Mouse (Mus musculus): Measurements from ENCODE around the gene Ly6g6e. TPM values are rescaled to one million over a fixed set of nuclear protein-coding genes. Genes with fewer than 3 reads are reported as not detected.

Gene Ly6g6e
- total and polyA plus RNA-seq, 2 experiments from 2014 or later, result 0.38 to 2.9 TPM

DNA sequence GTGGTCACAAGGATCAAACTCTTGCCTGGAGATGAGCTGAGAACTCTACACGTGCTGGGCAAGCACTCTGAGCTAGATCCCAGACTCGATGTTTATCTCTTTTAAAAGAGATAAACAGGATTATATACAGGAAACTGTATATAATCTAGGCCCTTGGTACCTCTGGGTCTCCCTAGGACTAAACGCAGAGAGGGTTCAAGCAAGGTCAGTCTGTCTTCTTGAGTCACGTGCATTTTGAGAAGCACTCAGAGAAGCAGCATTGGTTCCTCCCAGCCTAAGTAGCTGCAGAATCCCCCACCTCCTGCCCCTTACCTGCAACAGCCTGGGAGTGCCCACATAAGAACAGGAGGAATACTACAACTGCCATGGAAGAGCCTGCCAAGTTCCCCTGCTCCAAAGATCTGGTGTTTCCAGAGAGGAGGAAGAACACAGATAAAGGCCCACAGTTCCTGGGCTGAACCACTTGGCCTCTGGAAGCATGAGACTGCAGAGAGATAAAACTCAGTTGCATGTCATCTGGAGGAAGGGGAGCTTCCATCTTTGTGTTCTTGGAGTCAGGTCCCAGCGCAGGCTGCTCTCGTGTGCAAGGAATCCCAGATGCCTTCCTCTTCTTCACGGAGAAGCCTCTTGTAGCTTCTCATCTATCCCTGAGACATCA, 8.6 kb downstream of the Ly6g6e start, which contains the start of gene Ly6g6f:
Gene Ly6g6f (minus strand): TSS at position 403 of the 658 bp plus-strand sequence.
- Histone ChIP-seq H3K9me3 (ENCODE audit: low read length) (no peaks in the 10 kb centered on the region), H3K4me1 (ENCODE audit: insufficient read depth) (peaks cover 3% of the 10 kb centered on the region; the same call in 1 of the 2 replicates), H3K27me3 (ENCODE audit: insufficient read depth, low read length) (no peaks in the 10 kb centered on the region), H3K4me2 (ENCODE audit: low read depth) (no peak within 1 kb of the TSS), H3K36me3 (ENCODE audit: insufficient read depth) (no peaks in the 10 kb centered on the region), H3K9ac (no peak within 1 kb of the TSS), H3K27ac (ENCODE audit: low read depth, low read length) (no peak within 1 kb of the TSS), H3K4me3 (ENCODE audit: low read depth, low read length) (no peak within 1 kb of the TSS)
- 84% methylated on average over 7 of the region's 7 CpGs for WGBS
- no peak for ATAC-seq
- DNase-seq, result no peak
- no peak for TF ChIP-seq CTCF (IDR thresholded peaks at IDR 0.05; ENCODE audit: low read depth)

GRCm38 (mm10) chr17:35088151-35088550, 11.4 kb downstream of the Ly6g6e start:
- TF ChIP-seq CTCF (IDR thresholded peaks at IDR 0.05; ENCODE audit: low read depth), result peak; percentile 63
- DNase-seq, result peak; percentile 43
- Histone ChIP-seq H3K9me3 (ENCODE audit: low read length) (no peaks in the 10 kb centered on the region), H3K9ac (no peak overlapping the region), H3K4me3 (ENCODE audit: low read depth, low read length) (no peak overlapping the region), H3K27ac (ENCODE audit: low read depth, low read length) (0 out of 2 replicates have a peak overlapping the region, but pooled peaks have one; percentile 1), H3K36me3 (ENCODE audit: insufficient read depth) (peaks cover 17% of the 10 kb centered on the region), H3K4me1 (ENCODE audit: insufficient read depth) (peaks cover 3% of the 10 kb centered on the region; the same call in 1 of the 2 replicates), H3K4me2 (ENCODE audit: low read depth) (no peak overlapping the region), H3K27me3 (ENCODE audit: insufficient read depth, low read length) (no peaks in the 10 kb centered on the region)
- WGBS, result 51% methylated on average over 2 of the region's 2 CpGs
- no peak; the same call in 1 of the 2 replicates for ATAC-seq

DNA sequence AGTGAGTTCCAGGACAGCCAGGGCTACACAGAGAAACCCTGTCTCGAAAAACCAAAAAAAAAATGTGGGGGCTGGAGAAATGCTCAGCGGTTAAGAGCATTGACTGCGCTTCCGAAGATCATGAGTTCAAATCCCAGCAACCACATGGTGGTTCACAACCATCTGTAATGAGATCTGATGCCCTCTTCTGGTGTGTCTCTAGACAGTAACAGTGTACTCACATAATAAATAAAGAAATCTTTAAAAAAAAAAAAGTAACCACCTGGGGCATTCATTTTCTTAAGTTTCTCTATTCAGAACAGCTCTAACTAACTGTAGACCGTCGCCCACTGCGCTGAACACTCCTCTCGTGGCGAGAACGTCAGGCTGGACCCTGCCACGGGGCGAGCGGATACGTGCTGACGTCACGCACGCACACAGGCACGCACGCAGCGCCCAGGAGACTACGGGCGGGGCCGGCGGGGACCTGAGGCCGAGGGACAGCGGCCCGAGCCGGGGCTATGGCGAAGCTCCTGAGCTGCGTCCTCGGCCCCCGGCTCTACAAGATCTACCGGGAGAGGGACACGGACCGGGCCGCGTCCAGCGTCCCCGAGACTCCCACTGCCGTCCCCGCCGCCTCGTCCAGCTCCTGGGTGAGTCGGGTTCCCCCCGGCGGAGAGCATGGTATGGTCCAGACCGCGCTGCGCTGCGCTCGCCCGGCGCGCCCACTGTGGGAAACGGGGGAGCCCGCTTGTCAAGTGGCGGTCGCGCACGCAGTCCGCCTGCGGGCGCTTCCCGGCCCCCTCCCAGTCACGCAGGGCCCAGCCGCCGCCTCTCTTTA, 12.3 kb downstream of the Ly6g6e start, which contains the start of gene Abhd16a:
Gene Abhd16a (plus strand): TSS at position 439 of the 820 bp plus-strand sequence.
- WGBS, result 4% methylated on average over 66 of the region's 67 CpGs
- peak within 1 kb of the TSS; percentile 71 for H3K4me3 ChIP-seq (ENCODE audit: low read depth, low read length)
- H3K9me3 ChIP-seq (ENCODE audit: low read length), result no peaks in the 10 kb centered on the region
- H3K9ac ChIP-seq, result peak within 1 kb of the TSS; percentile 90
- H3K27me3 ChIP-seq (ENCODE audit: insufficient read depth, low read length), result no peaks in the 10 kb centered on the region
- H3K27ac ChIP-seq (ENCODE audit: low read depth, low read length), result peak within 1 kb of the TSS; percentile 99
- peaks cover 3% of the 10 kb centered on the region; the same call in 1 of the 2 replicates for H3K4me1 ChIP-seq (ENCODE audit: insufficient read depth)
- TF ChIP-seq CTCF (IDR thresholded peaks at IDR 0.05; ENCODE audit: low read depth), result 0 out of 2 replicates have a peak, but pooled peaks have one; percentile 6
- peaks cover 23% of the 10 kb centered on the region for H3K36me3 ChIP-seq (ENCODE audit: insufficient read depth)
- ATAC-seq (peak; percentile 97), DNase-seq (peak; percentile 97)
- peak within 1 kb of the TSS; percentile 61 for H3K4me2 ChIP-seq (ENCODE audit: low read depth)

DNA sequence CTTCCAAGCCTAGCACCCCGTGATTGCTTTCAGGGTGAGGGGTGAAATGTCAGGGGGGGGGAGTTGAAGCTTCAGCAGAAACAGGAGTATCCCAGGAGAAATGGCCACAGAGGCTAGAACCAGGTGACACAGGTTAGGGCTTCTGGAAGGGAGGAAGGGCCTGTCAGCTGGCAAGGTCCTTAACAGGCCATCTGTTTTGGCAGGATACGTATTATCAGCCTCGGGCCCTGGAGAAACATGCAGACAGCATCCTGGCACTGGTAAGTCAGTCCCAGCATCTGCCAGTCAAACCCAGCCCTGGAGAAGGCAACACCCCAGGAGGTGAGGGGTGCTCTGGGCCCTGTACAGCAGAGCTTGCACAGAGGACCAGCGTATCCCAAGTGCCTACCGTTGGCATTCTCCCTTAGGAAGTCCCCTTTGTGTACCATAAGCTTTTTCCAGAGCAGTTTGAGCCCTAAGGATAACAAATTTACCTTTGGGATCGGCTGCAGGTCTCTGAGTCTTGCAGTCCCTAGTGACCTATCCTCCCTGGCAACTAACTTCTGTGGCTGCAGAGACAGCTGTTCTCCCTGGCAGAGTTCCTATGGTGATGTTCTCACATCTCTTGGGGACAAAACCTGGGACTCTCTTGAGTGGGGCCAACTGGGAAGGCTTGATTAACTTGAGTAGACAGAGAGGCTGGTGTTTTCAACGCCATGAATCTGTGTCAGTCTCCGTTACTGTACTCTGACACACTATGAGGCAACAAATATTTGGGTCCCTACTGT, 13.6 kb downstream of the Ly6g6e start:
- DNase-seq (no peak), ATAC-seq (no peak)
- H3K27ac ChIP-seq (ENCODE audit: low read depth, low read length), result peak overlapping the region; percentile 99; the same call in 1 of the 2 replicates
- H3K9ac ChIP-seq, result peak overlapping the region; percentile 90
- 44% methylated on average over 8 of the region's 8 CpGs for WGBS
- peak overlapping the region; percentile 71 for H3K4me3 ChIP-seq (ENCODE audit: low read depth, low read length)
- H3K4me1 ChIP-seq (ENCODE audit: insufficient read depth), result peaks cover 3% of the 10 kb centered on the region; the same call in 1 of the 2 replicates
- peak overlapping the region; percentile 61 for H3K4me2 ChIP-seq (ENCODE audit: low read depth)
- TF ChIP-seq CTCF (IDR thresholded peaks at IDR 0.05; ENCODE audit: low read depth), result no peak
- no peaks in the 10 kb centered on the region for H3K9me3 ChIP-seq (ENCODE audit: low read length)
- H3K27me3 ChIP-seq (ENCODE audit: insufficient read depth, low read length), result no peaks in the 10 kb centered on the region
- peaks cover 31% of the 10 kb centered on the region for H3K36me3 ChIP-seq (ENCODE audit: insufficient read depth)

GRCm38 (mm10) chr17:35092403-35093198, 15.9 kb downstream of the Ly6g6e start:
- no peak overlapping the region for H3K4me3 ChIP-seq (ENCODE audit: low read depth, low read length)
- H3K36me3 ChIP-seq (ENCODE audit: insufficient read depth), result peaks cover 47% of the 10 kb centered on the region
- H3K27me3 ChIP-seq (ENCODE audit: insufficient read depth, low read length), result no peaks in the 10 kb centered on the region
- H3K27ac ChIP-seq (ENCODE audit: low read depth, low read length), result no peak overlapping the region
- no peaks in the 10 kb centered on the region for H3K9me3 ChIP-seq (ENCODE audit: low read length)
- no peak for DNase-seq
- no peak overlapping the region for H3K4me2 ChIP-seq (ENCODE audit: low read depth)
- H3K9ac ChIP-seq, result no peak overlapping the region
- 87% methylated on average over 14 of the region's 14 CpGs for WGBS
- ATAC-seq, result no peak
- TF ChIP-seq CTCF (IDR thresholded peaks at IDR 0.05; ENCODE audit: low read depth), result no peak
- H3K4me1 ChIP-seq (ENCODE audit: insufficient read depth), result peaks cover 3% of the 10 kb centered on the region; the same call in 1 of the 2 replicates
